Mouse (Mus musculus) liver, embryonic 14.5 days (tissue): ENCODE measurements around the gene Ntmt1.
A peak's percentile ranks its signal among the peaks of the same experiment; 100 is the strongest.

Experiments used
- CTCF ChIP-seq: IDR thresholded peaks from 2 replicates; pipeline ENCODE4 v1.5.1; 2016; ENCODE audit warnings: antibody characterized with exemption, low read depth, control low read depth
- EP300 ChIP-seq: IDR thresholded peaks from 2 replicates; pipeline ENCODE4 v1.6.1; 2016; ENCODE audit warnings: antibody characterized with exemption, low read depth

DNA sequence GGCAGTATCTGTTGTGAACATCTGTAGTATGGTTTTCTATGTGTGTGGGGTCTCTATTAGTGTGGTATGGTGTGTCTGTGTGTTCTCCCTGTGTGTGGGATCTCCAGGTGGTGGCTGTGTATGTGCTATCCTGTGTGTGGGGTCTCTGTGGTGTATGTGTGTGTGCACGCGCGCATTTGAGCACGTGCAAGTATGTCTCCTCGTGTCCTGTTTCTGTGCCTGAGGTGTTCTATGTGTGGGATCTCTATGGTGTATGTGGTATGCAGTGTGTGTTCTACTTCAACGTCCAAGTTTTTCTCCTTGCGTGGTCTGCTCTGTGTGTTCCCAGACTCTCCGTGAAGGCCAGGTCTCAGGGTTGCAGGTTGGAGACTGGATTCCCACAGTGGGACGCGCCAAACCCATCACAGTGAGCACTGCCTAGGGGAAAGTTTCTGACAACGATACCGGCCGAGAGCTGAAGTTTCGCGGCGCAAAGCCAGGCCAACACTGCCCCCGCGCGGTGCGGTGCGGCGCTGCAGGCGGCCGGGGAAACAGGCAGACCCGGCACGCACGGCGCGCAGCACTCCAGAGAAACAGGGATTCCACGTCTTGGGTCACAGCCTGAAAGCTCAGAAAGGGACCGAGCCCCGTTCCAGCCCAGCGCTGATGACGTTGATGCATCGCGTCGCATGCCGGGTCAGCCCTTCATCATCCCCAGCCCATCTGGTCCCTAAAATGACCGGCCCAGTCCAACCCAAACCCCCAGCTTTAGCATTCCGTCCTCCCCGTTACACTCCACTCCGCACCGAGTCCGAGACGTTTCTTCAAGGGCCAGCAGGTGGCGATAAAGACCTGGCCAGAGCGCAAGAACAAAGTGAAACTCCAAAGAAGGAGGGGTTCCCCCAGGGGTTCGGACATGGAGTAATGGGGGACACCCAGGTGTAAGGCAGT lies 13.2 kb upstream of the Ntmt1 start:
- TF ChIP-seq EP300, result no peak
- TF ChIP-seq CTCF, result peak; percentile 81
